Mouse (Mus musculus) cerebellum, adult 9-10 months (tissue): ENCODE measurements around the gene Susd1.

ENCODE experiments used
- DNase-seq: peaks from one replicate; pipeline ENCODE4 v3.0.0; 2022

The Susd1 gene

DNA sequence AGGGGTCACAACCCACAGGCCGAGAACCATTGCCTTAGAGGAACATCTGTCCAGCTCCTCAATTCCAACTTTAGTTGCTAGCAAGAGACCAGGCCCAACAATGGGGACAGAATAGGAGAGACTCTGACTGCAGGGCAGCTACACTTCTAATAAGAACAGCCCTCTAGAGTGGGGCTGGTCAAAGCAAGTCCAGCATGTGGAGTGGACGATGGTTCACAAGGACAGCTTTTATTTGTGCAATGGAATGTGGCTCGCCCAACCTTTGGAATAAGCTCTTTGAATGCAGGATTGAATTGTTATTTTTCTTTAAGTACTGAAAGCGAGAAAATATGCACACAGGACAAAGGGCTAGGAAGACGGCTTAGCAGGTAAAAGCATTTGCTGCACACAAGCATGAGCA is 12.0 kb downstream of the Susd1 start:
- DNase-seq: no peak

DNA sequence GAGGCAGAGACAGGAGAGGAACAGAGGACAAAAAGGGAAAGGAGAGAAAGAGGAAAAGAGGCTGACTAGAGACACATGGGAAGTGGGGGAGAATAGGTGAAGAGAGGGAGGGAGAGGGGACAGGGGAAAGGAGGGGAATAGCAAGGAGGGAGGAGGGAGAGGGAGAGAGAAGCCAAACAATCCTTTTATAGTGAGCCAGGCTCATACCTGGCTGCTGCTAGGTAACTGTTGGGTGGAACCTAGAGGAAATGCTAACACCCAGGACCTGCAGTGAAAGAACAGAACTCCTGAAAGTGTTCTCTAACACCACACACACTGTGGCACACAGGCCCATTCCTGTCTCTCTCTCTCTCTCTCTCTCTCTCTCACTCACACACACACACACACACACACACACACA is 15.6 kb downstream of the Susd1 start:
- no peak for DNase-seq

DNA sequence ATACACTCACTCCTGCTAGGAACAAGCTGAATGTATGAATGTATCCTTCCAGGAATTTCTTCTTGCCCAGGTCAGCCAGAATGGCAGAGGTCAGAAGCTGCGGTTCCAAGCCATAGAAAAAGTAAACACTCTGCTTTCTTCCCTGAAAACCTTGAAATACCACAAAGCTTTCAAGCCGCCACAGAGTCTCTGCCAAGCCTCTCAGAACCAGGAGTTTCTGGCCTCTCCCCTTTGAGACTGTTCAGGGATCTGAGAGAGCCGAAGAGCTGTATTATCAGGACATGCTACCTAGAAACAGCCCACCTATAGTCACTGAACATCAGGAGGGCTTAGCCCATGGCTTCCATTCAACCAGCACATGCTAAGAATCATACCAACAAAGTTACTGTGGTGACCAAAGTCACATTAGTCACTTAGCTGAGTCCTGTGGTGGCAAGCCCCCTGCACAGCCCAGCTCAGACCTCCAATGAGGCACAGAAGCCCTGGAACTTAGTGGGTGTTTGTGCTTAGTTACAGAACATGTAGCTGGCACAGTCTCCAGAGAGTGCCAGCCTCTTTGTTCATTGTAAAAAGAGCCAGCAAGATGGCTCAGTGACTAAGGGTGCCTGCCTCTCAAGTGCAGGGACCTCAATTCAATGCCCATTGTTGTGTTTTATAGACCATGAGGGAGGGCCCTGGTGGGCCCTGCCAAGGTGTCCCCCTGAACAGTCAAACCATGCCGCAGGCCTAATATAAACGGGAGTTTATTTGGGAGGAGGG is 16.2 kb downstream of the Susd1 start:
- no peak for DNase-seq

DNA sequence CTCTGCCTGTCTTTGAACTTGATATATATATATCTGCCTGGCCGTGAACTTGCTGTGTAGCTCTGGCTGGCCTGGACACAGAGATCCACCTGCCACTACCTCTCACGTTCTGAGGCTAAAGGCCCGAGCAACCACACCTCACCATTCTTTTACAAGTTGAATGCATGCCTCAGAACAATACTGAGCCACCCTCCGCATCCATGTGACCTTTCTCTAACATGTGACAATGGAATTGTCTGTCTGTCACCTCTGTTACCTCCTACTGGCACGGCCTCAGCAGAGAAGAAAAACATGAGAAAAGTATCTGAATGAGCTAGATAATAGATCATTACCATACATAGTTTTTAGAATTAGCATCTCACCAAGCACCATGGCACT is 17.1 kb downstream of the Susd1 start:
- no peak for DNase-seq

DNA sequence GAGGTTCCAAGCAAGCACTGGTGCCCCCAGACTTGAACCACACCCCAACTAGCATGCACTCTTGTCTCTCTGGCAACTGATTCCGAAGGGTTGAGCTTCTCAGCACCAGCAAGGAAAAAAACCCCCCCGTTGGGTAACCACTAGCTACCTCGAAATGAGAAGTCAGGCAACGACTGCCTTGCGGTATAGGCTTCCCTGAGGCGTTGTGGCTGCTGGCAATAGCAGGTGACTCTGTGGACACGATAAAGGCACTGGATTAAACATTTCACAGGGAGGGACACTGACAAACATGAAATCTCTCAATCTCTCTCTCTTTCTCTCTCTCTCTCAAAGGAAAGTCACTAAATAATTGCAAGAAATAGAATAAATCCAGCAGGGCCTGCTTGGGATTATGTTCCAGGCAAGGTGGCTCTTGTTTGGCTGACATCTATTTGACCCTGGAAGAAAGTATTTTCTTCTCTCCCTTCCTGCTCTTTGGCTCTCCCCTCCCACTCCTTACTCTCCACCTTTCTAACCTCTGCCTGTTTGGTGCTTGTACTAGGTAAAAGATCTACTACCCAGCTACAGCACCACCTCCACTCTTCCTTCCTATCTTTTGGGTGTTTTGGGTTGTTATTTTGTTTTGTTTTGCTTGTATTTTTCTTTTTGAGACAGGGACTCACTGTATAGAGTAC is 17.6 kb downstream of the Susd1 start:
- no peak for DNase-seq

DNA sequence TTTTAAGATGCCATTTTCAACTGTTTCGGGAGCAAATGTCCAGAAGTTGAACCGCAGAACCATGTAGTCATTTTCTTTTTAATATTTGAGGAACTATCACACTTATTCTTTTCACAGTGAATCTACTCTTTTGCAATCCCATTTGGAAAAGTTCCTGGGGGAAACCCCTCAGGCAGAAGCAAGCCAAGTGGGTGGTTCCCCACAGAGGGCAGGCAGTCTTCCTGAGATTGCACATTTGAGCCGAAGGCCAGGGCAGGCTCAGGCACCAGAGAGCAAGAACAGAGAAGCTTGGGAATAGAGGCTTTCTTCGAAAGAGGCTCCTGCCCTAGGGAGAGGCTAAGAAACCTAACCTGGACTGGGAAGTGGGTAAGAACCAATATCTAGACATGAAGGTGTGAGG is 19.2 kb downstream of the Susd1 start:
- no peak for DNase-seq

DNA sequence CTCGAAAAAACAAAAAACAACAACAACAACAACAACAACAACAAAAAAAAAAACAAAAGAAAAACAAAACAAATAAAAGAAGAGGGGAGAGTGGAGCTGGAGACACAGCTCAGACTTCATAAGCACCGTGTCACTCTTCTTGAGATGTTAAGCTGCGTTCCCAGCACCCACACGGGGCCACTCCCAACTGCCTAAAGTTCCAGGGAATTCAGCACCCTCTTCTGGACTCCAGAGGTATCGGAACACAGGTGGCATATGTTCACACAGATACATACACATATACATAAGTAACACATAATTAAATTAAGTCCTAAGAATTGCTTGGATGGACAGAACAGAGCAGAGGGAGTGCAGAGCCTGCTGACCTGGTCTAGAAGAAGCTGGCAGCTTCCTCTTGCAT is 25.0 kb downstream of the Susd1 start:
- DNase-seq: no peak

DNA sequence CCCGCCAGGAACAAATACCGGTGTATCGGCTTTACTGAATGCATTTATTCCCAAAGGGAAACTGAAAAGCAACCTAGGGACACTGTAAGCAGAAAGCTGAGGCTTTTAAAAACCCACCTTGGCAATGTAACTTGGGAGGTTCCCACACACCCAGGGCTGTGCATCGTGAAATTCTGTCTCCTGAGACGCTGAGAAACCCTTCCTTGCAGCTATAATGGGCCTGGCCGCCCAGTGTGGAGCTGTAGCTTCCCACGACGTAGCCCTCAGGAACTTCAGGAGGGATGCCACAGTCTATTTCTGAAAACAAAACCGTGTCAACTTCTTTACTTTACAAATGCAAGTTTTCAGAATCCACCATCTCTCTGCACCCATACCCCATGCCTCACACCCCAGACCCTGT is 27.3 kb downstream of the Susd1 start:
- no peak for DNase-seq

DNA sequence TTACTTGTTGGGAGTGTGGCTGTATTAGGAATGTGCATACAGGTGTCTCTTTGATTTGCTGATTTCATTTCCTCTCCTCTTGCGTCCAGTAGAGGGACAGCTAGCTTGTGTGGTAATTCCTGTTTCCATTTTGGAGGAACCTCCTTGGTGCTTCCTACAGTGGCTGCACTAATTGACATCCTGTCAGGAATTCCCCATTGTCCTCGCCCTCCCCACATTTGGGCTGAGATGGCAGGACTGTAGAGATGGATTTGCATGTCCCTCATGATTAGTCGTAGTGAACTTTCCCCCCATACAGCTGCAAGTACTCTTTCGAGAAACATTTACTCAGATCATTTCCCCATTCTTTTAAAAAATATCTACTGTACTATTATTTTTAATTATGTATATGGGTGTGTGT is 30.7 kb downstream of the Susd1 start:
- no peak for DNase-seq

DNA sequence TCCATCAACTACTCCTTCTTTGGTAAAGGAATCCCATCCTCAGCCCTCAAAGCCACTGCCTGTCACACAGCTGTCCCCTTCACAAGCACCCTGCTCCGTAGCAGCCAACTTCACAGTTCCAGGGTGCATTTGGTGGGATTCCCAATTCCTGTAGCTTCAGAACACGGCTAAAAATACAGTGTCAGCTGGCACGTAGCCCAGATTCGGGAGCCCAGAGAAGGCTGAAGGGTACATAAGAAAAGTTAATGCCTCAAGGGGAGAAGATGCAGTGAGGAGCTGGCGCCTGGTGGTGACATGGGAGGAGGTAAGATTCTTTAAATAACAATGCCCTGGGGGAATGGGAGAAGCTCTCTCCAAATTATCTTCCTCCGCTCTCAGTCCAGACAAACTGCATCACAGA is 34.1 kb downstream of the Susd1 start:
- DNase-seq: no peak

DNA sequence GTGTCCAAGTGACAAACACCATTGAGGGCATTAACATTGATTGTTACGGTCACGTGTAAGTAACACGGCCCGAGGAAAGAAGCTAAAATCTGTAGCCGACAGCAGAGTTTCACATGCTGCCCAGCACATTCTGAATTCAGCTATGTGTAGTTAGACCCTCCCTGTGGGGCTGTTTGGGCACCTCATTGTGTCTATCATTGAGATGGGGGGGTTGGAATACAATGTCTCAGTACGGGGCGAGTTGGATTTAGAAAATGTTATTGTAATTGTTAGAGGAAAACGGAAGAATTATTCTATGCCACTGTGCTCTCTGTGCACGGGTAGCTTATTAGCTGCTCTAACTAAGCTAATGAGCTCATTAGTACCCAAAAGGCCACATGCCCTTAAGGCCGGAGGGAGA is 37.5 kb downstream of the Susd1 start:
- DNase-seq: no peak

DNA sequence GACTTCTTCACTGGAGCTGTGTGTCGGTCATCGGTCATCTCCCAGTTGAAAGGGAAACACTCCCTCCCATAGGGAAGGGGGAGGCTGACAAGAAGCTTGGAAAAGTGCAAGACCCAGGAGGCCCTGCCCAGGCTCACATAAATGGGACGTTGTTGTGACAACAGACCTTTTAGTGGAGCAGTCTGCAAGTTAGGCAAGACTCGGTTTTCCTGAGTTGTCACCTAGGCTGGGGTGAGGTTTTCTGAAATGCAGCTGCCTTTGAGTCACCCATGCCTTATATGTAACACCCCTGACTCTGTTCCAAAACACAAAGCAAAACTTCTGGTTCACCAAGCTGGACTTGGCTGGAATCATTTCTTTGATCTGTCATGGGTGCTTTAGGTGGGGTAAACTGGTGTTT is 39.1 kb downstream of the Susd1 start:
- no peak for DNase-seq

DNA sequence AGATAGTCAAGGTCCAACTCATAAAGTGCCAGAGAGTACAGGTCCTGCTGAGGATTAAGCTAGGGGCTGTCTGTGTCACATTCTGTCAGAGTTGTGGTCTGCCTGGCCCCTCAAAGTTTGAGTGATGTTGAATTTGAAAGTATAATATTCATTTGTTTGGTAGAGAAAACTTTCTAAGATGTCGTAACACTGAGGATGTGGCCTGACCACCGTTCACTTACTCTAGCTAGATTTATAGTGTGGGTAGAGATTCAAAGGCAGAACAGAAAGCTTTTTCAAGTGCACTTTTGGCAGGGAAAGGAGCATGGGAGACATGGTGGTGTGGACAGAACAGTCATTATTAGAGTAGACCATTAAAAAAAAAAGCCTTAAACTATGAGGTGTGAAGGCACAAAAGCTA is 42.9 kb downstream of the Susd1 start:
- no peak for DNase-seq

DNA sequence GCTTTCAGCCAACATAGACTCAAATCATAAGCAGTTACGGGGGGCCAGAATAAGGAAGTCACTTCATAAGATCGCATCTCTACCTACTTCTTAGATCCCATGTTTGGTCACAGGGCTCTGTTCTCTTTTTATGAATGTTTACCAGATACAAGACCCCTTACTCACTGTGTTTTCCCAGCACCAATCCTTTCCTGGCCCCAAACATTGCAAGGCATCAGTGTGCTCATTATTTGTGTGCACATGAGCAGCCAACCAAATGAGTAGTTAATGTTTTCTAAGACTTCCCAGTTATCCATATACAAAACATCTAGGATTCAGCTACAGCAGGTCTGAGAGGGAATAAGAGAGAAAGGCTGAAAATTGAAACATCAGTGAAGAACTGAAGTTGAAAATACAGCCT is 44.3 kb downstream of the Susd1 start:
- DNase-seq: no peak

DNA sequence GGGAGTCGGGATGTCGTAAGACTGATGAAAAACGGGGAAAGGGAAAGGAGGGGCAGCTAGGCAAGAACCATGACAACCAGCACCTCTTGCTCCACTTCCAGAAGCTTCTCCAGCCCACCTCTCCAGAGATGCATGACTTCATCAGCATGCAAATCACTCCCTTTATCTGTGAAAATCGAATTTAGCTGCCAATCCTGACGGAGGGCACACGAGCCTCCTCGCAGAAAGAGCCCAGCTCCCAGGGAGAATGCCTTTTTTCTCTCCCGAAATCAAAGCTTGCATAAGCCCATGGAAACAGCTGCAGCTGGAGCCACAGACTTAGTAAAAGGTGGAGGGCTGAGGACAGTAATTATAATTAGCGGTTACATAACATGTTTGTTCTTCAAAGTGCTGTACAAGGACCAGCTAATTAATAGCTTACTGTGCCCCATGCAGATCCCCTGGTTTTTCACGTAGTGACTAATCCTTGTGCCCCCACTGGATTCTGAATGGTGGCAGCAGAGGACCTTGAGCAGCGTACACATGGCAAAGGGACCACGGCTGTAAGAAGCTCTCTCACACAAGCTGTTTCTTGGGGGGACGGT is 49.9 kb downstream of the Susd1 start:
- DNase-seq: no peak

DNA sequence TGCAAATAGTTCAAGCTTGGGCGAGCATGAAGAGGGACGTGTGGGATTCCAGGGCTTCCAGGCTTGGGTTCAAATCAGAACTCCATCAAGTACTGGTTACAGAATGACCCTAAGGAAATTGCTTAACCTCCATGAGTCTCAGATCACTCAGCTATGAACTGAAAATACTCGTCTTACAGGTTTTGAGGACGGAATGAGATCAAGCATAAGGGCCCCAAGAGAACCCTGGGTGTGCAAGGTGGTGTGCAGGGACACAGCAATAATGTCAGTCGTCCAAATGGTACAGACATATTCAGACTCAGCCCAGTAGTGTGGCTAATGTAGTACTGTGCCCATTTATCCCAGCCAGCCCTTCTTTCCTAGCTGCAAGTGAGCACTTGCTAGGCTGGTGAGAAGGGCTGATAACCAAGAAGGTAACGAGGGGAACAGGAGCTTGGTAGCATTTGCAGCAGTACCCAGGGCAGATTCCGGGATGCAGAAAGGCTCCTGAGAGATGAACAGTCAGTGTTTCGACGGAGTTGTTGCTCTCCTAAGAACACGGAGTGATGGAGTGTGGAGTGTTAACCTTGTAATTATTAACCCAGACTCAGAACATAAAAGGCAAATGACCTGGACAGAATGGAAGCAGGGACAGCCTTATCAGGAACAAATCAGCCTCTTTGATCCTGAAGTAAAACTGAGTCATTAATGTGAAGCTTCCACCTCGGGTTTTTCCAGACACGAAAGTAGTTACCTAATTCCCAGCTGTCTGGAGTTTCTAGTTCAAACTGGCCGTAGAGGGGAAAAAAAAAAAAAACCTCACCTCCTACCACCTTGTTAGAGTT is 50.8 kb downstream of the Susd1 start:
- no peak for DNase-seq

DNA sequence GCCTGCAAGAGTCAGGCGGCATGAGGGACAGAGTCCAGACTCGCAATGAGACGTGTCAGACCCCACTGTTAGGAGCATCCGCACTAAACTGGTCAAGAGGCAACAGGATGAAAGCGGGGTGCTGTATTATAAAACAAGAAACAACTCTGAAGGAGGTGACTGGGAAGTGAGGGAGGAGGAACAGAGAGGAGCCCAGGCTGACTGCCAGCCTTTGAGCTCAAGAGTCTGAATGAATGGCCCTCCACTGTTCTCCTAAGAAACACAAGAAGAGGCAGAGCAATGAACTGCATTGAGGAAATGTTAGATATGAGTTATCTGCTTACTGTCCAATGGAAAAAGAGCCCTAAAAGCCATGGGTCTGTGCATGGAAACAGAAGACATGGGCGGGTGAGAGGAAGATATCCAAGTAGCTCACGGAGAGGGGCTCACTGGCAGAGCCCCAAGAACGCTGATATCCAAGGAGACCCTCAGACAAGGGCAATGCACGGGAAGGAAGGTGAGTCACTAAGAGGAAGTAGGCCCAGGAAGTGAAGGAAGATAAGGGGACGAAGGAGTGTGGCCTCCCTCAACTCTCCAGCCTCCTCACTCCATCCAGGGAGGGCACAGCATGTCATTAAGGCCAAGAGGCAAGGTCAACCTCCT is 53.1 kb downstream of the Susd1 start:
- no peak for DNase-seq

DNA sequence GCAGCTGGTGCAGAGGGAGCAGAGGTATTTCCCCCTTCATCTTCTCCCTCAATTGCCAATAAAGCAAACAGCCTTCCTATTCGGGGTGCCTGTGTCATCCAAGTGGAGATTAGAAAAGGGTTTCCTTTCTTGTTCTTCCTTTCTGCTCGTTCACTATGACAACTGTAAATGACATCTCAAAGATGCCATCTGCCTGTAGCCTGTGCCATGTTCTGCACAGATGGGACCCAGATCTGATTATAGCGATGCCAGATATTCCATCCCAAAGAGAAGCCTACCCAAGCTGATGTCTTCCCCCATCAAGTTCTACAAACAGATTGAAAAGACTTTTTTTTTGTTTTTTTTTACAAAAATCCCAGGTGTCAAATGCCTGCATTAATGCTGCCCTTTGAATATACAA is 54.6 kb downstream of the Susd1 start:
- DNase-seq: peak; percentile 64

DNA sequence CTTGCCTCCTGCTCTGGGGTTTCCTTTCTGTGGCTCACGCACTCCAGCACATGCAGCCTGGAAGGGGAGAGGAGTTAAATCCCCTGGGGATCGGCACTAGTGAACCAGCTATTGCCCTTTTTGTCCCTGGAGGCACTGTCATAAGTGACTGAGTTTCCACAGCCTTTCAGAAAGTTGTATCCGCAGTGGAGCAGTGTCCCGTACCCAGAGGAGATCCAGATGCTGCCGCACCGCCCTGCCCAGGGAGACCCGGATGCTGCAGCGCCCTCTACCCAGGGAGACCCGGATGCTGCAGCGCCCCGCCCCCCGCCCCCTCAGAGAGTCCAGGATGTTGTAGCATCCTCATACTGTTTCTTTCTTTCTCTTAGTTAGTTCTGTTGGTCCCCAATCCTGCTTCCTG is 56.3 kb downstream of the Susd1 start:
- no peak for DNase-seq

DNA sequence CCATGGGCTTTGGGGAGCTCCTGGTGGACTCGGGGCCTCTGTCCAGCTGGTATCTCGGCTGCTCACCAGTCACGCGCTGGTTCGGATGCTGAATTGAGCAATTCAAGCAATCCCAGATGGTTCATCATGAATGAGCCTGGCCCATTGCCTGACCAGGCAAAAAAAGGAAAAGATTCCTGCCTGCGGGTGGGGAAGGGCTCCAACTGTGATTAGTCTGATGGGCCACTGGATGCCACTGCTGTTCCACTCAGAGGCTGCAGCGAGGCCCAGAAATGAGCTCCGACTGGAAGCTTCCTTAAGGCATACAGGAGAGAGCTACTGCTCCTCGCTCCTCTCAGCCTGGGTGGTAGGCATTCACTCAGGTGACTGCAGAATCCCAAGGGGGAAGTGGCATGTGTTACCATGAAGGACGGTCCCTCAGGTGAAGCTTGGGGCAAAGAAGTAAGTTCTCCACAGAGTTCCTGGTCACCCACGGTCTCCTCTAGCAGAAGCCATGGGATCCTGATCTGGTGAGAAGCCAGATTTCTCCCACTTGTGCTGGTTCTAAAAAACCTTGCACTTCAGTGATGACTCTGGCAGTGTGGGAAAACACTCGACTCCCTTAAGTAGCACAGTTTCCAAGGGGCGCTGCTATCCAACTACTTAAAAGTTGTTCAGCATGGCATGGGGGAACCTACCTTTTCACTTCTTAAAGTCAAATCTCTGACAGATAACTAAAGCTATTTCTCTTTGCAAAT is 57.3 kb downstream of the Susd1 start:
- DNase-seq: peak; percentile 92

DNA sequence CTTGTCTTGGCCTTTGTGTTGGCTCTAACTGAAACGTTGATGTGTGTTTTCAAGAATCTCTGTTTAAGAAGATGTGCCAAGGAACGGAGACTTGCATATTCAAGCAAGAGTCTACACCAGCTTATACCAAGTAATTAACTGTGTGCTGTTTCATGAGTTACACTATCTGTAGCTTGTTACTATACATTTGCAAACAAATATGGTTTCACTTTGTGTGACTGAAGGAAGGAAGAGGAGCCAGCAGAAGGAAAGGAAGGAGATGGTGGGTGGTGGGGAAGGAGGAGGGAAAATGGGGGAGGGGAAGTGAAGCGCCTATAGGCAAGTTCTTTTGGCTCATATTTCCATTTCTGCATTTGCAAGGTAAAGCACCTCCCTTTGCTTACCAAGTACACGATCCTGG is 58.0 kb downstream of the Susd1 start:
- no peak for DNase-seq

DNA sequence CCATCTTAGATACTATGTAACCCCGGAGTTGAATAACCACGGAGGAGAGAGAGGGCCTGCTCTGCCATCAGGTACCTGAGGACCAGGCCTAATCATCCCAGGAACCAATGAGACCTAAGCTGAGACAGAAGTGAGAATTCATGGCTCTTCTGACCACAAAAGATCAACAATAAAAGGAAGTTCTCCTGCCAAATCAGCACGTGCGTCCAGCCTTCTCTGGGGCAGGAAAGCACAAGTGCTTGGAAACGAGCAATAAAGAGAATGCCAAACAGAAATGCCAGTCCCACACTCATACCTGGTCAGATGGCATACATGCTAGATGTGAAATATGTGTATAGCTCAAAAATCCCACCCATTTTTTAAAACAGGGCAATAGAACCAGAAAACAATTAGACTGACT is 58.6 kb downstream of the Susd1 start:
- no peak for DNase-seq

DNA sequence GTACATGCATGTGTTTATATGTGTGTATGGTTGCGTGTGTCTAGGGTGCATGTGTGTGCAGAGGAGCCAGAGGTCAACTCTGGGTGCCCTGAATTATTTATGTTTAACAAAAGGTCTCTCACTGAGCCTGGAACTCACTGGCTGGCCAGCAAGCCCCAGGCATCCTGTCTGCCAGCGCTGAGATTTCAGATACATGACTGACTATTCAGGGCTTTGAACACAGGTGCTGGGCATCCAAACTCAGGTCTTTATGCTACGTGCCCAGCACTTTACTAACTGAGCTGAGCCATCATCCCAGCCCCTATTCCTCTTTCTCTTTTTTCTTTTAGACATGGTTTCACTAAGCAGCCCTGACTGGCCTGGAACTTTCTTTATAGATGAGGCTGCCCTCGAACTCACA is 59.8 kb downstream of the Susd1 start:
- DNase-seq: no peak
